Mouse (Mus musculus) testis, adult 2 months (tissue): Measurements from ENCODE around the gene Bnip1.

Experiments used
- CTCF ChIP-seq: fragments of 200-500 bp; IDR thresholded peaks from 2 replicates; pipeline ENCODE4 v1.5.1; 2012; ENCODE audit warnings: low read depth, mild to moderate bottlenecking, inconsistent platforms, low read length, moderate library complexity; ENCODE audit not compliant: control insufficient read depth, insufficient read depth, insufficient replicate concordance
- POLR2A ChIP-seq: fragments of 200-500 bp; IDR thresholded peaks from 2 replicates; pipeline ENCODE4 v1.6.1; 2012; ENCODE audit warnings: low read depth, mild to moderate bottlenecking, inconsistent platforms, low read length, moderate library complexity; ENCODE audit not compliant: control insufficient read depth

DNA sequence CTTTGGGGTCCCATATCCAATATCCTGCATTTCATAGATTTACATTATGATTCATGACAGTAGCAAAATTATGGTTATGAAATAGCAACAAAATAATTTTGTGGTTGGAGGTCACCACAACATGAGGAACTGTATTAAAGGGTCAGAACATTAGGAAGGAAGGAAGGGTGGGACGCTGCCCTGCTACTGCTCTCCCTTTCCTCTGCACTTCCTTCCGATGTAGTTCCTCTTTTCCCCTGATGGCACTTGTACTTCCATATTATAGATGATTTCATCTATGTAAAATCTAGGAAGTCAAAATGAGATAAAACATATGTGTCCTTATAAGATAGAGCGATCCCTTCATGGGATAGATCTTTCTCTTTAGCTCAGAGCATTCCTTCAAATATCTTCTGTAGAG lies 30.9 kb upstream of the Bnip1 start:
- TF ChIP-seq CTCF (no peak), POLR2A (no peak)
